Mouse (Mus musculus) heart, adult 2 months (tissue): Measurements from ENCODE around the gene Cradd.

Experiments
- CTCF ChIP-seq: fragments of 200-600 bp; IDR thresholded peaks from 2 replicates; pipeline ENCODE4 v1.8.1; 2022; ENCODE audit warnings: antibody characterized with exemption, mild to moderate bottlenecking, moderate library complexity
- POLR2A ChIP-seq: fragments of 200-500 bp; IDR thresholded peaks from 2 replicates; pipeline ENCODE4 v1.6.1; 2011; ENCODE audit warnings: mild to moderate bottlenecking, low read depth, low read length, control low read depth; ENCODE audit not compliant: insufficient read depth

DNA sequence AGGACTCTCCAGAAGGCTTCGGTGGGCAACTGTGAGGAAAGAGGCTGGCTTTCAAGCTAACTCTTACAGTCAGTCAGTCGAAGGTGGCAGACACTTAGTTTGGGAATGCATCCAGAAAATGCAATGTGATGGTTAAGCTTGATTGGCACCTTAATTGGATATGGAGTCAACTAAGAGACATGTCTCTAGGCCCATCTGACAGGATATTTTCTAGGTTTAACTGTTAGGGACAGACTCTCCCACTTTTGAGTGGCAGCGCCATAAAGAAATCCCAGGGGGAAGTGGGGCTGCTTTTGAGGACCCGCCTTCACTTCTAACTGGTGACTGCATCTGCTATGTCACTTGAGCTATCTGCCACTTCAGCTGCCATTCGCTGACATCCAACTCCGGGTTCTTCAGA is 49.4 kb upstream of the Cradd start:
- TF ChIP-seq POLR2A = no peak
- no peak for TF ChIP-seq CTCF
